In genomic region chr9:77352432-77353175, GRCm38 (mm10) we compare ENCODE assay signal across 14 mouse cellular contexts. TPM values are rescaled to one million over a fixed set of nuclear protein-coding genes. Genes with fewer than 3 reads are reported as not detected.
A peak's percentile ranks its signal among the peaks of the same experiment; 100 is the strongest.
DNase-seq lines count a peak whose midpoint lies in the region; TF ChIP-seq lines count a peak whose summit lies in the region.
"Had no signal": no experiment of that assay in that cellular context is flagged by ENCODE, and none has a peak within 500 bp of the region (broad histone marks: within the 10 kb centered on the region; RNA-seq: fewer than 3 reads in every experiment).

TSS of gene Mlip (minus strand) at chr9:77352969.

- peaks cover 26% of the 10 kb centered on the region for H3K4me1 ChIP-seq in heart, embryonic 10.5 days
- H3K4me1 ChIP-seq: embryonic facial prominence, embryonic 15.5 days; liver, embryonic 12.5 days; megakaryocyte, embryonic 14.5 days had no signal

- H3K27ac ChIP-seq in heart, embryonic 10.5 days = peak within 1 kb of the TSS; percentile 62
- H3K27ac ChIP-seq: embryonic facial prominence, embryonic 15.5 days; liver, embryonic 12.5 days; neural tube, embryonic 13.5 days had no signal

- H3K36me3 ChIP-seq in C2C12 (ENCODE audit: control insufficient read depth, insufficient read depth) = no peaks in the 10 kb centered on the region
- H3K36me3 ChIP-seq in heart, embryonic 10.5 days = no peaks in the 10 kb centered on the region
- H3K36me3 ChIP-seq: embryonic facial prominence, embryonic 15.5 days; liver, embryonic 12.5 days; neural tube, embryonic 13.5 days had no signal

- WGBS in heart, embryonic 10.5 days = 37% methylated on average over 14 of the region's 14 CpGs

- H3K9me3 ChIP-seq in heart, embryonic 10.5 days = no peaks in the 10 kb centered on the region
- H3K9me3 ChIP-seq: embryonic facial prominence, embryonic 15.5 days; liver, embryonic 12.5 days; megakaryocyte, embryonic 14.5 days had no signal

- no peaks in the 10 kb centered on the region for H3K79me2 ChIP-seq in C2C12 (ENCODE audit: control insufficient read depth, insufficient read depth)

- H3K79me3 ChIP-seq in C2C12 (ENCODE audit: low read depth) = no peaks in the 10 kb centered on the region

- no peak for TF ChIP-seq CTCF in C2C12 (IDR thresholded peaks at IDR 0.05; ENCODE audit: control insufficient read depth, insufficient read depth, insufficient read length)

- DNase-seq in fat pad, adult 2 months (ENCODE audit: extremely low read depth, low read depth, low spot score) = peak; percentile 63
- no peak for DNase-seq in heart, embryonic 10.5 days (ENCODE audit: low spot score)
- DNase-seq in layer of hippocampus, postnatal 25 days (ENCODE audit: extremely low spot score in 1 of 2, low spot score in 1 of 2) = no peak
- DNase-seq in spleen, postnatal 36 days (ENCODE audit: low spot score in 2 of 2) = no peak
- DNase-seq in right cerebral cortex, postnatal 36 days (ENCODE audit: low spot score in 2 of 2) = no peak
- no peak for DNase-seq in kidney, adult 11 months
- DNase-seq: right cerebral cortex, postnatal 25 days; thymus, adult 18-20 months had no signal

- no peaks in the 10 kb centered on the region for H3K27me3 ChIP-seq in C2C12 (ENCODE audit: control insufficient read depth, insufficient read depth, insufficient read length)
- H3K27me3 ChIP-seq in heart, embryonic 10.5 days (ENCODE audit: insufficient read depth, poor library complexity, severe bottlenecking) = no peaks in the 10 kb centered on the region
- H3K27me3 ChIP-seq: embryonic facial prominence, embryonic 15.5 days; liver, embryonic 12.5 days; megakaryocyte, embryonic 14.5 days; neural tube, embryonic 13.5 days had no signal

- H3ac ChIP-seq in C2C12 (ENCODE audit: control insufficient read depth, insufficient read length, low read depth) = no peak within 1 kb of the TSS

- H3K4me3 ChIP-seq in C2C12 (ENCODE audit: insufficient read depth, poor library complexity, severe bottlenecking) = no peak within 1 kb of the TSS
- peak within 1 kb of the TSS; percentile 37 for H3K4me3 ChIP-seq in heart, embryonic 10.5 days
- H3K4me3 ChIP-seq: embryonic facial prominence, embryonic 15.5 days; liver, embryonic 12.5 days; megakaryocyte, embryonic 14.5 days; neural tube, embryonic 13.5 days had no signal

TF ChIP-seq in C2C12, 6 proteins besides CTCF, POLR2A, EP300 and RAD21:
- TF ChIP-seq CEBPB (IDR thresholded peaks at IDR 0.05; ENCODE audit: low read depth) (no peak), MYOD1 (IDR thresholded peaks at IDR 0.05; ENCODE audit: control insufficient read depth, insufficient read length, low read depth) (peak; percentile 82), MYOG (IDR thresholded peaks at IDR 0.05; ENCODE audit: control insufficient read depth, extremely low read depth, insufficient read length) (no peak), MAX (IDR thresholded peaks at IDR 0.05) (no peak), FOSL1 (IDR thresholded peaks at IDR 0.05; ENCODE audit: insufficient read depth, low read length, poor library complexity, severe bottlenecking) (no peak), USF1 (IDR thresholded peaks at IDR 0.05; ENCODE audit: low read depth) (no peak)

RNA-seq across cellular contexts. Expression of gene Mlip, which starts in this region (rescaled TPM):
- polyA plus RNA-seq in C2C12 (2012; fragmentation: generic; extraction: Trizol) = 0.02 TPM
- polyA plus RNA-seq in heart, embryonic 10.5 days (2016; fragmentation: Nextera tagmentation; extraction: Ambion mirVana) = 38.6 and 68.6 TPM in 2 replicates
- 10 to 100 TPM; 41.8 to 57.7 TPM for total RNA-seq in layer of hippocampus, postnatal 25 days (2021)
- total RNA-seq: ES-E14 had no signal
- polyA plus RNA-seq: liver, embryonic 12.5 days had no signal

Comparison
In these comparisons a context has a peak if more than half of its experiments do, and no peak if none do; other contexts are left out.
1. RNA of gene Mlip (polyA plus RNA-seq): 38.6 to 68.6 TPM in heart, embryonic 10.5 days; 0.02 TPM in C2C12 (single experiment); every median in the first group is over 10 times any median in the second.